Mouse (Mus musculus): ENCODE measurements at regions not wholly inside any gene's neighbourhood (a gene's known extent, or its start where the extent isn't known, plus 50 kb on each side); places are given as distances from the start of the nearest gene placed in this dataset.

GRCm38 (mm10) chr5:141131036-141131435 lies 110.3 kb upstream of the Sdk1 start:
- no peak for TF ChIP-seq CTCF (IDR thresholded peaks at IDR 0.05; ENCODE audit: low read depth)
- no peak for TF ChIP-seq EP300 (IDR thresholded peaks at IDR 0.05; ENCODE audit: low read depth)
